Mouse (Mus musculus): Measurements from ENCODE around the gene Bhlhe40.

Gene Bhlhe40

GRCm38 (mm10) chr6:108711192-108711964 lies 50.9 kb downstream of the Bhlhe40 start:
- in situ Hi-C loops (cut with MboI; ENCODE audit: low sequenced_read_pairs), result no loop called here

- in situ Hi-C loops (cut with MboI; ENCODE audit: low sequenced_read_pairs), result no loop called here
These were observed 51.7 kb downstream of the Bhlhe40 start for GRCm38 (mm10) chr6:108712148-108712547.

GRCm38 (mm10) chr6:108713175-108713974 lies 52.9 kb downstream of the Bhlhe40 start:
- in situ Hi-C loops (cut with MboI; ENCODE audit: low sequenced_read_pairs), result no loop called here

All from CH12F3 (cell line).